In genomic region chr14:55635523-55636007, GRCm38 (mm10) we compare ENCODE assay signal across 7 mouse cellular contexts. TPM values are rescaled to one million over a fixed set of nuclear protein-coding genes. Genes with fewer than 3 reads are reported as not detected.
DNase-seq lines count a peak whose midpoint lies in the region; ATAC-seq lines count a peak whose summit lies in the region.

TSS of gene Ipo4 (minus strand) at chr14:55635957.

- WGBS in embryonic facial prominence, embryonic 11.5 days: 2% methylated on average over 32 of the region's 33 CpGs
- WGBS in limb, embryonic 11.5 days: 2% methylated on average over 33 of the region's 33 CpGs
- WGBS in midbrain, embryonic 14.5 days: 2% methylated on average over 33 of the region's 33 CpGs

- peak; percentile 86 for ATAC-seq in embryonic facial prominence, embryonic 11.5 days (replicated peaks; ENCODE audit: insufficient number of reproducible peaks, low FRiP score, low TSS enrichment, low read depth)
- peak; percentile 74 for ATAC-seq in limb, embryonic 11.5 days (ENCODE audit: insufficient number of reproducible peaks, low FRiP score, low TSS enrichment, low read depth)
- peak; percentile 84 for ATAC-seq in midbrain, embryonic 14.5 days (ENCODE audit: low FRiP score, low TSS enrichment)

- H3K9ac ChIP-seq in embryonic facial prominence, embryonic 11.5 days (replicated peaks; ENCODE audit: low read length): peak within 1 kb of the TSS; percentile 78
- peak within 1 kb of the TSS; percentile 75 for H3K9ac ChIP-seq in limb, embryonic 11.5 days (ENCODE audit: low read length)
- peak within 1 kb of the TSS; percentile 74 for H3K9ac ChIP-seq in midbrain, embryonic 14.5 days (replicated peaks; ENCODE audit: low read length)

- peak within 1 kb of the TSS; percentile 52; the same call in 1 of the 2 replicates for H3K27ac ChIP-seq in embryonic facial prominence, embryonic 11.5 days (replicated peaks; ENCODE audit: low read depth, low read length)
- H3K27ac ChIP-seq in limb, embryonic 11.5 days (replicated peaks; ENCODE audit: low read depth, low read length): no peak within 1 kb of the TSS
- H3K27ac ChIP-seq in midbrain, embryonic 14.5 days (replicated peaks; ENCODE audit: low read depth, low read length): peak within 1 kb of the TSS; percentile 79

- peak within 1 kb of the TSS; percentile 90 for H3K4me2 ChIP-seq in embryonic facial prominence, embryonic 11.5 days (ENCODE audit: low read depth, low read length)
- peak within 1 kb of the TSS; percentile 96 for H3K4me2 ChIP-seq in limb, embryonic 11.5 days (ENCODE audit: low read depth, severe bottlenecking)
- peak within 1 kb of the TSS; percentile 95 for H3K4me2 ChIP-seq in midbrain, embryonic 14.5 days (ENCODE audit: low read length)

- no peaks in the 10 kb centered on the region for H3K4me1 ChIP-seq in embryonic facial prominence, embryonic 11.5 days (ENCODE audit: control insufficient read depth, insufficient read depth, low read length)
- H3K4me1 ChIP-seq in limb, embryonic 11.5 days (ENCODE audit: control insufficient read depth, insufficient read depth, low read length): peaks cover 4% of the 10 kb centered on the region; the same call in 1 of the 2 replicates
- H3K4me1 ChIP-seq in midbrain, embryonic 14.5 days (ENCODE audit: control insufficient read depth, insufficient read depth, low read length): peaks cover 9% of the 10 kb centered on the region

- no peaks in the 10 kb centered on the region for H3K9me3 ChIP-seq in embryonic facial prominence, embryonic 11.5 days (replicated peaks; ENCODE audit: control insufficient read depth, low read length)
- no peaks in the 10 kb centered on the region for H3K9me3 ChIP-seq in limb, embryonic 11.5 days (ENCODE audit: control insufficient read depth, low read length)
- no peaks in the 10 kb centered on the region for H3K9me3 ChIP-seq in midbrain, embryonic 14.5 days (ENCODE audit: control insufficient read depth, low read length)

- H3K27me3 ChIP-seq in embryonic facial prominence, embryonic 11.5 days (ENCODE audit: control insufficient read depth, insufficient read depth, low read length): no peaks in the 10 kb centered on the region
- no peaks in the 10 kb centered on the region for H3K27me3 ChIP-seq in limb, embryonic 11.5 days (ENCODE audit: control insufficient read depth, insufficient read depth, low read length)
- H3K27me3 ChIP-seq in midbrain, embryonic 14.5 days (ENCODE audit: control insufficient read depth, insufficient read depth, low read length): no peaks in the 10 kb centered on the region

- DNase-seq in adrenal gland, postnatal 14 days: peak; percentile 94
- peak; percentile 96 for DNase-seq in embryonic facial prominence, embryonic 11.5 days (ENCODE audit: low spot score)
- DNase-seq in heart, adult 11 months: peak; percentile 99
- DNase-seq in kidney, adult 18-20 months: peak; percentile 87
- peak; percentile 91 for DNase-seq in limb, embryonic 11.5 days (ENCODE audit: low spot score)
- DNase-seq in midbrain, embryonic 14.5 days: peak; percentile 95
- peak; percentile 69 for DNase-seq in spleen, adult 18-20 months

- peak within 1 kb of the TSS; percentile 70 for H3K4me3 ChIP-seq in embryonic facial prominence, embryonic 11.5 days (ENCODE audit: low read depth, low read length)
- H3K4me3 ChIP-seq in limb, embryonic 11.5 days (ENCODE audit: low read depth, low read length): peak within 1 kb of the TSS; percentile 74
- peak within 1 kb of the TSS; percentile 66 for H3K4me3 ChIP-seq in midbrain, embryonic 14.5 days (replicated peaks; ENCODE audit: low read depth, low read length)

- peaks cover 14% of the 10 kb centered on the region for H3K36me3 ChIP-seq in embryonic facial prominence, embryonic 11.5 days (replicated peaks; ENCODE audit: control insufficient read depth, insufficient read depth, low read depth, low read length)
- peaks cover 21% of the 10 kb centered on the region for H3K36me3 ChIP-seq in limb, embryonic 11.5 days (ENCODE audit: control insufficient read depth, insufficient read depth, low read length)
- H3K36me3 ChIP-seq in midbrain, embryonic 14.5 days (ENCODE audit: control insufficient read depth, insufficient read depth, low read length): peaks cover 74% of the 10 kb centered on the region

RNA-seq across cellular contexts. Expression of gene Ipo4, which starts in this region (rescaled TPM):
- 78.2 and 105 TPM in 2 replicates for total RNA-seq in adrenal gland, postnatal 14 days (2021)
- 85.0 and 86.9 TPM in 2 replicates for polyA plus RNA-seq in embryonic facial prominence, embryonic 11.5 days (2014; fragmentation: Nextera tagmentation; extraction: Ambion mirVana)
- polyA plus RNA-seq in limb, embryonic 11.5 days (2014; fragmentation: Nextera tagmentation; extraction: Ambion mirVana): 91.5 and 100 TPM in 2 replicates
- 107 and 111 TPM in 2 replicates for polyA plus RNA-seq in midbrain, embryonic 14.5 days (2014; fragmentation: Nextera tagmentation; extraction: Ambion mirVana)
